Mouse (Mus musculus) liver, postnatal 0 days (tissue): ENCODE measurements at regions not wholly inside any gene's neighbourhood (a gene's known extent, or its start where the extent isn't known, plus 50 kb on each side); places are given as distances from the start of the nearest gene placed in this dataset.

ENCODE experiments used
- CTCF ChIP-seq: sonication (generic); IDR thresholded peaks from 2 replicates; pipeline ENCODE4 v1.5.1; 2016; ENCODE audit warnings: antibody characterized with exemption, low read depth
- EP300 ChIP-seq: IDR thresholded peaks from 2 replicates; pipeline ENCODE4 v1.6.1; 2016; ENCODE audit warnings: antibody characterized with exemption, low read depth, mild to moderate bottlenecking

DNA sequence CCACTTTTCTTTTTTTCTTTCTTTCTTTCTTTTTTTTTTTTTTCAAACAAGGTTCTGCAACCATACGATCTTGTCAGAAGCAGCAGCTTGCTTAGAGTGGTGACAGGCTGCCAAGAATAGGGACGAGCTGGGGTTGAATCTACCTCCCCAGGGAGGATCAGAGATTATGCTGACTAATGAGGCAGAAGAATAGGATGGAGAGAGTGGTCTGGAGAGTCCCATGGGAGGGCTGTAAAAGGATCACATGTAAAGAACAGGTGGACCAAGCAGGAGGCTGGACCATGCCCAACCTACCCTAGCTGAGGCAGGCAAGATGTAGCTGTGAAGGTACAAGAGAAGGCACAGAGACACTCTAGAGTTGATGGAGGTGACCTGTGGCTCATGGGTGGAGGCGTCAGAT lies 274.4 kb upstream of the Trpc7 start:
- no peak for TF ChIP-seq CTCF
- no peak for TF ChIP-seq EP300
